Mouse (Mus musculus): ENCODE data around the gene Bsdc1. TPM values are rescaled to one million over a fixed set of nuclear protein-coding genes. Genes with fewer than 3 reads are reported as not detected.

Gene Bsdc1
- total and polyA plus RNA-seq, 3 experiments: 14.1 to 19.2 TPM; not detected in 1

- no peak overlapping the region for H3K9ac ChIP-seq (ENCODE audit: control insufficient read depth, low read depth, low read length, poor library complexity, severe bottlenecking)
- H3K79me2 ChIP-seq (ENCODE audit: control insufficient read depth, insufficient read depth, low read length, poor library complexity): no peaks in the 10 kb centered on the region
- no peaks in the 10 kb centered on the region for H3K27me3 ChIP-seq (ENCODE audit: control insufficient read depth in 1 of 2, insufficient read depth in 2 of 2, low read length in 2 of 2)
- no peak overlapping the region for H3K4me3 ChIP-seq (ENCODE audit: control insufficient read depth in 1 of 2, insufficient read depth in 1 of 2, low read depth in 2 of 2, low read length in 2 of 2)
- no peaks in the 10 kb centered on the region for H3K9me3 ChIP-seq (replicated peaks; ENCODE audit: insufficient read depth, low read length)
- no peak overlapping the region for H3K27ac ChIP-seq (ENCODE audit: control insufficient read depth, low read depth, low read length)
- H3K4me1 ChIP-seq (ENCODE audit: control insufficient read depth in 1 of 2, insufficient read depth in 2 of 2, low read length in 2 of 2): peaks cover 3 to 16% of the 10 kb centered on the region in 2 experiments
- H3K36me3 ChIP-seq (ENCODE audit: control insufficient read depth in 1 of 2, insufficient read depth in 2 of 2, low read length in 2 of 2): 0 out of 4 replicates have a peak, but pooled peaks cover 0 to 3% of the 10 kb centered on the region in 2 experiments
- no peak for DNase-seq (ENCODE audit: low read depth, low spot score)
- TF ChIP-seq EP300 (IDR thresholded peaks at IDR 0.05; ENCODE audit: low read depth in 1 of 2, low read length in 2 of 2) (no peak), USF1 (IDR thresholded peaks at IDR 0.05; ENCODE audit: low read depth, low read length) (no peak), SMC3 (IDR thresholded peaks at IDR 0.05; ENCODE audit: low read depth, low read length) (no peak), UBTF (IDR thresholded peaks at IDR 0.05; ENCODE audit: borderline replicate concordance, insufficient read depth, low read depth, low read length) (no peak), KAT2A (conservative IDR thresholded peaks at IDR 0.05; ENCODE audit: low read depth, low read length) (no peak)
Observed at GRCm38 (mm10) chr4:129502901-129503444, 41.6 kb downstream of the Bsdc1 start.

DNA sequence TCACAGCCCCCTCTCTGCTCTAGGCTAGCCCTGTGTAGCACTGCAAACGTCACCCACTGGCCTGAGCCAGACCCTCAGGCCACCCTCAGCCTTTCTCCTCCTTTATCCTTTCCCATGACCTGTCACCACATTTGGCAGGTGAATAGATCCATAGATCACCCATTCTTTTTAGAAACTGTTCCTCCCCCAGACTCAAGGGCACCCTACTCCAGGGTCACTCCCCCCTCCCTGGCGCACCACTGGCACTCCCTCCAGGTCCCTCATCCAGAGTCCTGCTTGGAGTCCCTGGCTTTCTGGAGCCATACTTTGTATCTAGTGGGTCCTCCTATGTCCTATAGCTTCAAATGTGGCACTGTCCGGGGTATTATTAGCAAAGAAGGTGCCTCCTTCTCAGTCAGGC is 44.1 kb downstream of the Bsdc1 start:
- no peak overlapping the region for H3K9ac ChIP-seq (ENCODE audit: control insufficient read depth, low read depth, low read length, poor library complexity, severe bottlenecking)
- H3K27me3 ChIP-seq (ENCODE audit: control insufficient read depth in 1 of 2, insufficient read depth in 2 of 2, low read length in 2 of 2): no peaks in the 10 kb centered on the region
- no peak for DNase-seq (ENCODE audit: low read depth, low spot score)
- H3K27ac ChIP-seq (ENCODE audit: control insufficient read depth, low read depth, low read length): no peak overlapping the region
- H3K4me3 ChIP-seq (ENCODE audit: control insufficient read depth in 1 of 2, insufficient read depth in 1 of 2, low read depth in 2 of 2, low read length in 2 of 2): no peak overlapping the region
- TF ChIP-seq TBP (IDR thresholded peaks at IDR 0.05; ENCODE audit: low read depth, low read length) (no peak), BHLHE40 (IDR thresholded peaks at IDR 0.05; ENCODE audit: borderline replicate concordance, low read depth, low read length) (no peak), USF2 (IDR thresholded peaks at IDR 0.05; ENCODE audit: borderline replicate concordance in 1 of 2, insufficient read depth in 1 of 2, low read depth in 1 of 2, low read length in 2 of 2) (no peak), JUND (IDR thresholded peaks at IDR 0.05; ENCODE audit: low read depth, low read length) (no peak)
- H3K9me3 ChIP-seq (replicated peaks; ENCODE audit: insufficient read depth, low read length): no peaks in the 10 kb centered on the region
- peaks cover 3 to 18% of the 10 kb centered on the region in 2 experiments for H3K4me1 ChIP-seq (ENCODE audit: control insufficient read depth in 1 of 2, insufficient read depth in 2 of 2, low read length in 2 of 2)
- H3K79me2 ChIP-seq (ENCODE audit: control insufficient read depth, insufficient read depth, low read length, poor library complexity): no peaks in the 10 kb centered on the region
- H3K36me3 ChIP-seq (ENCODE audit: control insufficient read depth in 1 of 2, insufficient read depth in 2 of 2, low read length in 2 of 2): 0 out of 4 replicates have a peak, but pooled peaks cover 0 to 3% of the 10 kb centered on the region in 2 experiments

GRCm38 (mm10) chr4:129507434-129508236 is 46.3 kb downstream of the Bsdc1 start:
- no peak for TF ChIP-seq KAT2A (conservative IDR thresholded peaks at IDR 0.05; ENCODE audit: low read depth, low read length)
- TF ChIP-seq UBTF (IDR thresholded peaks at IDR 0.05; ENCODE audit: borderline replicate concordance, insufficient read depth, low read depth, low read length): no peak
- TF ChIP-seq POLR2A (IDR thresholded peaks at IDR 0.05; ENCODE audit: control insufficient read depth in 1 of 2, insufficient read depth in 1 of 2, low read depth in 1 of 2, low read length in 2 of 2, poor library complexity in 1 of 2): no peak
- TF ChIP-seq HCFC1 (IDR thresholded peaks at IDR 0.05; ENCODE audit: low read depth, low read length): no peak
- TF ChIP-seq MXI1 (IDR thresholded peaks at IDR 0.05; ENCODE audit: low read depth, low read length): no peak
- no peak for TF ChIP-seq EP300 (IDR thresholded peaks at IDR 0.05; ENCODE audit: low read depth in 1 of 2, low read length in 2 of 2)
- TF ChIP-seq CHD2 (IDR thresholded peaks at IDR 0.05; ENCODE audit: low read length): no peak
- TF ChIP-seq USF1 (IDR thresholded peaks at IDR 0.05; ENCODE audit: low read depth, low read length): no peak
- no peak for TF ChIP-seq BHLHE40 (IDR thresholded peaks at IDR 0.05; ENCODE audit: borderline replicate concordance, low read depth, low read length)
- TF ChIP-seq GABPA (IDR thresholded peaks at IDR 0.05; ENCODE audit: low read depth, low read length): no peak
- TF ChIP-seq NRF1 (IDR thresholded peaks at IDR 0.05; ENCODE audit: insufficient read depth, low read depth, low read length, poor library complexity, severe bottlenecking): no peak
- no peak for TF ChIP-seq E2F4 (IDR thresholded peaks at IDR 0.05; ENCODE audit: borderline replicate concordance, low read depth, low read length)
- Histone ChIP-seq H3K36me3 (ENCODE audit: control insufficient read depth in 1 of 2, insufficient read depth in 2 of 2, low read length in 2 of 2) (no peaks in the 10 kb centered on the region), H3K27me3 (ENCODE audit: control insufficient read depth in 1 of 2, insufficient read depth in 2 of 2, low read length in 2 of 2) (no peaks in the 10 kb centered on the region), H3K9me3 (replicated peaks; ENCODE audit: insufficient read depth, low read length) (no peaks in the 10 kb centered on the region), H3K79me2 (ENCODE audit: control insufficient read depth, insufficient read depth, low read length, poor library complexity) (no peaks in the 10 kb centered on the region), H3K4me1 (ENCODE audit: control insufficient read depth in 1 of 2, insufficient read depth in 2 of 2, low read length in 2 of 2) (peaks cover 0 to 11% of the 10 kb centered on the region in 2 experiments; a peak in 2 of 4 replicates), H3K27ac (ENCODE audit: control insufficient read depth, low read depth, low read length) (no peak overlapping the region), H3K4me3 (ENCODE audit: control insufficient read depth in 1 of 2, insufficient read depth in 1 of 2, low read depth in 2 of 2, low read length in 2 of 2) (peak overlapping the region; percentile 35 to 37; a peak in 3 of 4 replicates), H3K9ac (ENCODE audit: control insufficient read depth, low read depth, low read length, poor library complexity, severe bottlenecking) (peak overlapping the region; percentile 46; the same call in 1 of the 2 replicates)
- peak; percentile 34 for DNase-seq (ENCODE audit: low read depth, low spot score)
